Mouse (Mus musculus) forebrain, embryonic 11.5 days (tissue): ENCODE data around the gene 9530077C05Rik. TPM values are rescaled to one million over a fixed set of nuclear protein-coding genes. Genes with fewer than 3 reads are reported as not detected.
"Not testable (repeated sequence)": the region's sequence is repeated elsewhere in the genome, so short reads cannot be mapped to it uniquely, and the experiment has no call there.

Source experiments
- ATAC-seq: fragments of 200-750 bp; cut with Nextera tagmentation; replicated peaks from 2 replicates; pipeline ENCODE4 v1.8.0; 2017; ENCODE audit warnings: moderate TSS enrichment; ENCODE audit not compliant: low FRiP score
- DNase-seq: peaks from one replicate; pipeline ENCODE4 v3.0.0-alpha.2; 2017; ENCODE audit warnings: low spot score
- H3K27ac ChIP-seq: fragments of 300-500 bp; sonication (generic); 2 replicates; pipeline ENCODE4 v1.5.1; 2014; ENCODE audit warnings: low read depth, low read length
- H3K27me3 ChIP-seq: fragments of 300-500 bp; sonication (generic); 2 replicates; pipeline ENCODE4 v1.6.1; 2014; ENCODE audit warnings: mild to moderate bottlenecking, low read length, mixed read lengths; ENCODE audit not compliant: control insufficient read depth, insufficient read depth
- H3K36me3 ChIP-seq: fragments of 300-500 bp; sonication (generic); 2 replicates; pipeline ENCODE4 v1.6.1; 2014; ENCODE audit warnings: mild to moderate bottlenecking, low read length, moderate library complexity, mixed read lengths; ENCODE audit not compliant: control insufficient read depth, insufficient read depth
- H3K4me1 ChIP-seq: fragments of 300-500 bp; sonication (generic); replicated peaks from 2 replicates; pipeline ENCODE4 v1.6.1; 2014; ENCODE audit warnings: low read length, mixed read lengths; ENCODE audit not compliant: control insufficient read depth, insufficient read depth
- H3K4me2 ChIP-seq: fragments of 300-500 bp; sonication (generic); 2 replicates; pipeline ENCODE4 v1.6.1; 2014; ENCODE audit warnings: low read depth, mild to moderate bottlenecking, low read length, moderate library complexity, mixed read lengths; ENCODE audit not compliant: severe bottlenecking
- H3K4me3 ChIP-seq: fragments of 300-500 bp; sonication (generic); 2 replicates; pipeline ENCODE4 v1.5.1; 2014; ENCODE audit warnings: low read depth, low read length
- H3K9ac ChIP-seq: fragments of 300-500 bp; sonication (generic); 2 replicates; pipeline ENCODE4 v1.6.1; 2014; ENCODE audit warnings: low read length
- H3K9me3 ChIP-seq: fragments of 300-500 bp; sonication (generic); 2 replicates; pipeline ENCODE4 v1.6.1; 2016; ENCODE audit warnings: low read length, mixed read lengths; ENCODE audit not compliant: control insufficient read depth
- WGBS: fragments of 180-500 bp; shearing (Covaris S2); extraction: QIAGEN DNeasy Blood & Tissue Kit; methylation state at CpG from one replicate; pipeline ENCODE4 v1.1.7; 2014; 5-methylcytosine and 5-hydroxymethylcytosine counted together
- polyA plus RNA-seq: library from polyadenylated mRNA; unstranded; fragments of >200 nt; fragmentation: Nextera tagmentation; extraction: Ambion mirVana; gene quantifications from 2 replicates; pipeline ENCODE4 v1.2.1, GENCODE M21; 2014

Gene 9530077C05Rik
- polyA plus RNA-seq, 1 experiment from 2014 or later, result 12.7 TPM

GRCm38 (mm10) chr9:22453990-22454389 is 42.7 kb downstream of the 9530077C05Rik start, which contains the start of gene Gm17545:
Gm17545 (plus strand) TSS chr9:22454290.
- not testable (repeated sequence) for H3K4me2 ChIP-seq, H3K27me3 ChIP-seq, DNase-seq, H3K4me3 ChIP-seq, H3K4me1 ChIP-seq, ATAC-seq, H3K9ac ChIP-seq, H3K27ac ChIP-seq, H3K36me3 ChIP-seq, H3K9me3 ChIP-seq
- 93% methylated on average over 8 of the region's 8 CpGs for WGBS

- Histone ChIP-seq H3K27me3 (no peaks in the 10 kb centered on the region), H3K4me1 (no peaks in the 10 kb centered on the region), H3K4me3 (no peak overlapping the region), H3K4me2 (no peak overlapping the region), H3K9me3 (no peaks in the 10 kb centered on the region), H3K27ac (no peak overlapping the region), H3K9ac (no peak overlapping the region), H3K36me3 (peaks cover 8% of the 10 kb centered on the region; the same call in 1 of the 2 replicates)
- DNase-seq (no peak), ATAC-seq (no peak)
Observed at GRCm38 (mm10) chr9:22455041-22455440, 43.7 kb downstream of the 9530077C05Rik start.

- H3K36me3 ChIP-seq, result peaks cover 8% of the 10 kb centered on the region; the same call in 1 of the 2 replicates
- 93% methylated on average over 11 of the region's 11 CpGs for WGBS
- H3K9ac ChIP-seq, result no peak overlapping the region
- no peaks in the 10 kb centered on the region for H3K27me3 ChIP-seq
- no peaks in the 10 kb centered on the region for H3K4me1 ChIP-seq
- H3K4me3 ChIP-seq, result no peak overlapping the region
- no peak overlapping the region for H3K27ac ChIP-seq
- no peak overlapping the region for H3K4me2 ChIP-seq
- ATAC-seq (no peak), DNase-seq (no peak)
- no peaks in the 10 kb centered on the region for H3K9me3 ChIP-seq
Observed at GRCm38 (mm10) chr9:22457142-22457835, 46.0 kb downstream of the 9530077C05Rik start.

- Histone ChIP-seq H3K4me1 (no peaks in the 10 kb centered on the region), H3K36me3 (no peaks in the 10 kb centered on the region; the same call in 1 of the 2 replicates), H3K9ac (no peak overlapping the region), H3K27me3 (no peaks in the 10 kb centered on the region), H3K4me3 (no peak overlapping the region), H3K4me2 (no peak overlapping the region), H3K27ac (no peak overlapping the region), H3K9me3 (no peaks in the 10 kb centered on the region)
- WGBS, result 94% methylated on average over 3 of the region's 3 CpGs
- no peak for ATAC-seq
- no peak for DNase-seq
Observed at GRCm38 (mm10) chr9:22461946-22462345, 50.6 kb downstream of the 9530077C05Rik start.

- no peak overlapping the region for H3K4me3 ChIP-seq
- H3K27me3 ChIP-seq, result no peaks in the 10 kb centered on the region
- H3K9me3 ChIP-seq, result no peaks in the 10 kb centered on the region
- WGBS, result 97% methylated on average over 5 of the region's 5 CpGs
- H3K4me2 ChIP-seq, result no peak overlapping the region
- DNase-seq, result no peak
- peaks cover 2% of the 10 kb centered on the region; the same call in 1 of the 2 replicates for H3K4me1 ChIP-seq
- ATAC-seq, result no peak
- H3K36me3 ChIP-seq, result no peaks in the 10 kb centered on the region
- no peak overlapping the region for H3K27ac ChIP-seq
- H3K9ac ChIP-seq, result no peak overlapping the region
Observed at GRCm38 (mm10) chr9:22466212-22466611, 54.9 kb downstream of the 9530077C05Rik start.

GRCm38 (mm10) chr9:22467371-22468169 is 56.3 kb downstream of the 9530077C05Rik start:
- ATAC-seq, result peak; percentile 71
- Histone ChIP-seq H3K9me3 (no peaks in the 10 kb centered on the region), H3K27ac (peak overlapping the region; percentile 71), H3K4me1 (peaks cover 2% of the 10 kb centered on the region; the same call in 1 of the 2 replicates), H3K9ac (peak overlapping the region; percentile 84), H3K4me2 (peak overlapping the region; percentile 81), H3K27me3 (no peaks in the 10 kb centered on the region), H3K4me3 (peak overlapping the region; percentile 78), H3K36me3 (no peaks in the 10 kb centered on the region)
- peak; percentile 78 for DNase-seq
- WGBS, result 1% methylated on average over 71 of the region's 73 CpGs

GRCm38 (mm10) chr9:22468170-22468898 is 57.0 kb downstream of the 9530077C05Rik start:
- Histone ChIP-seq H3K9me3 (no peaks in the 10 kb centered on the region), H3K4me2 (peak overlapping the region; percentile 81), H3K27ac (peak overlapping the region; percentile 71), H3K9ac (peak overlapping the region; percentile 84), H3K36me3 (no peaks in the 10 kb centered on the region), H3K4me3 (peak overlapping the region; percentile 78), H3K4me1 (peaks cover 2% of the 10 kb centered on the region; the same call in 1 of the 2 replicates), H3K27me3 (no peaks in the 10 kb centered on the region)
- WGBS, result 4% methylated on average over 43 of the region's 43 CpGs
- peak; percentile 92 for ATAC-seq
- DNase-seq, result peak; percentile 93

GRCm38 (mm10) chr9:22468899-22469259 is 57.6 kb downstream of the 9530077C05Rik start:
- DNase-seq, result no peak
- no peaks in the 10 kb centered on the region for H3K27me3 ChIP-seq
- H3K4me2 ChIP-seq, result no peak overlapping the region
- ATAC-seq, result no peak
- H3K27ac ChIP-seq, result no peak overlapping the region
- no peaks in the 10 kb centered on the region for H3K36me3 ChIP-seq
- no peaks in the 10 kb centered on the region for H3K9me3 ChIP-seq
- peaks cover 2% of the 10 kb centered on the region; the same call in 1 of the 2 replicates for H3K4me1 ChIP-seq
- H3K4me3 ChIP-seq, result no peak overlapping the region
- WGBS, result 78% methylated on average over 8 of the region's 8 CpGs
- H3K9ac ChIP-seq, result no peak overlapping the region; the same call in 1 of the 2 replicates
